Mouse (Mus musculus): ENCODE results near the gene Slc16a10.

DNA sequence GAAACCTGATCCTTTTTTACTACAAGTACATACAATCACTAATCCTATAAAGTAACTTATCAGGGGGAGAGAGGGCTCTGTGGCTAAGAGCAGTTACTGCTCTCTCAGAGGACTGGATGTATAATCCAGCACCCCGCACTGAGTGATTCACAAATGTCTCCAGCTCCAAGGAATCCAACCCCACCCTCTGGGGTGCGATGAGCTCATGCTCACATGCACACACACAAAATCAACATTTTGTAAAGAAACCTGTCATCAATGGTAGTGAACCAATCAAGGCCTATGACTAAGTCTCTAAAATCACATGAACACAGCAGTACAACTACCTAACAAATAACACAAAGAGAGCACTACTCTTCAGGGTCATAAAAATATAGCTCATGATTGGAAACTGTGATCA lies 47.3 kb downstream of the Slc16a10 start:
- TF ChIP-seq CTCF (IDR thresholded peaks at IDR 0.05; ENCODE audit: low read depth, low read length) (no peak), POLR2A (IDR thresholded peaks at IDR 0.05; ENCODE audit: borderline replicate concordance, low read depth, low read length) (no peak)
